Mouse (Mus musculus): ENCODE measurements around the gene Fam89b. TPM values are rescaled to one million over a fixed set of nuclear protein-coding genes. Genes with fewer than 3 reads are reported as not detected.

Fam89b gene
- 10 to 100 TPM; 26.5 to 29.4 TPM for total RNA-seq (2021)
- long read RNA-seq, experiment 1, transcript Fam89b-201 (2 exons, 1,197 nt), result major isoform, 11 of 12 reads
- long read RNA-seq, experiment 1, partial matches to known transcripts, result 0 of 12 reads
- long read RNA-seq, experiment 1, other reads (novel, unspliced or antisense), result 0 of 12 reads
- long read RNA-seq, experiment 2, transcript Fam89b-201 (2 exons, 1,197 nt), result major isoform, 6 of 9 reads
- long read RNA-seq, experiment 2, partial matches to known transcripts, result 0 of 9 reads
- long read RNA-seq, experiment 2, other reads (novel, unspliced or antisense), result 0 of 9 reads

- TF ChIP-seq CTCF (conservative IDR thresholded peaks at IDR 0.05), result no peak
- peak; percentile 82 to 85 for DNase-seq (ENCODE audit: low spot score in 2 of 2)
- peak within 1 kb of the TSS; percentile 94 for H3K4me3 ChIP-seq
- H3K27ac ChIP-seq, result peak within 1 kb of the TSS; percentile 96
Observed at GRCm38 (mm10) chr19:5729444-5729815, at the start of gene Fam89b. TSS of gene Fam89b (minus strand) at chr19:5729653.

GRCm38 (mm10) chr19:5778312-5778711 is 48.9 kb upstream of the Fam89b start:
- Histone ChIP-seq H3K4me3 (no peak overlapping the region), H3K27ac (no peak overlapping the region)
- no peak for DNase-seq (ENCODE audit: low spot score in 2 of 2)
- TF ChIP-seq CTCF (conservative IDR thresholded peaks at IDR 0.05), result no peak

DNA sequence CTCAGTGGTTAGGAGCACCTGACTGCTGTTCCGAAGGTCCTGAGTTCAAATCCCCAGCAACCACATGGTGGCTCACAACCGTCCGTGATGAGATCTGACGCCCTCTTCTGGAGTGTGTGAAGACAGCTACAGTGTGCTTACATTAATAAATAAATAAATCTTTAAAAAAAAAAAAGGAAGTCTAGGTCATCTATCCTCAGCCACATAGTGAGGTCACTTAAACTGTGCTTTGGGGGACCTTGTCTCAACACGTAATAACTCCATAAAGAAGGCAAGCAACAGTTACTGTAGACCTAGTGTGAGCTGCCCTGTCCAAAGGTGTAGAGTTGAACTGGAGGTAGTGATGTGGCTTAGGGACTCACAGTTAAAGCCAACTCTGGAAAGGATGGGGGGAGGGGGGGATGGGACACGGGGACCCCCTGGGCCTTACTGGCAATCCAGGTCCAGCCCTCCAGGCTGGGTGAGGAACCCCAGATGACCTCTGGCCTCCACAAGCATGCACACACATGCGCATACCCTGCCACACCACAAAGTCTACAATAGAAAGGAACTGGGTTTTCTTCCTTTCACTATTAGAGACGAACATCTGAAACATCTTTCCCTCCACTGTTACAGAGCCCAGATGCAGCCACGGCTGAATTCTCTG is 48.1 kb upstream of the Fam89b start:
- TF ChIP-seq CTCF (conservative IDR thresholded peaks at IDR 0.05), result no peak
- H3K4me3 ChIP-seq, result no peak overlapping the region
- no peak overlapping the region for H3K27ac ChIP-seq
- DNase-seq (ENCODE audit: low spot score in 2 of 2), result no peak

DNA sequence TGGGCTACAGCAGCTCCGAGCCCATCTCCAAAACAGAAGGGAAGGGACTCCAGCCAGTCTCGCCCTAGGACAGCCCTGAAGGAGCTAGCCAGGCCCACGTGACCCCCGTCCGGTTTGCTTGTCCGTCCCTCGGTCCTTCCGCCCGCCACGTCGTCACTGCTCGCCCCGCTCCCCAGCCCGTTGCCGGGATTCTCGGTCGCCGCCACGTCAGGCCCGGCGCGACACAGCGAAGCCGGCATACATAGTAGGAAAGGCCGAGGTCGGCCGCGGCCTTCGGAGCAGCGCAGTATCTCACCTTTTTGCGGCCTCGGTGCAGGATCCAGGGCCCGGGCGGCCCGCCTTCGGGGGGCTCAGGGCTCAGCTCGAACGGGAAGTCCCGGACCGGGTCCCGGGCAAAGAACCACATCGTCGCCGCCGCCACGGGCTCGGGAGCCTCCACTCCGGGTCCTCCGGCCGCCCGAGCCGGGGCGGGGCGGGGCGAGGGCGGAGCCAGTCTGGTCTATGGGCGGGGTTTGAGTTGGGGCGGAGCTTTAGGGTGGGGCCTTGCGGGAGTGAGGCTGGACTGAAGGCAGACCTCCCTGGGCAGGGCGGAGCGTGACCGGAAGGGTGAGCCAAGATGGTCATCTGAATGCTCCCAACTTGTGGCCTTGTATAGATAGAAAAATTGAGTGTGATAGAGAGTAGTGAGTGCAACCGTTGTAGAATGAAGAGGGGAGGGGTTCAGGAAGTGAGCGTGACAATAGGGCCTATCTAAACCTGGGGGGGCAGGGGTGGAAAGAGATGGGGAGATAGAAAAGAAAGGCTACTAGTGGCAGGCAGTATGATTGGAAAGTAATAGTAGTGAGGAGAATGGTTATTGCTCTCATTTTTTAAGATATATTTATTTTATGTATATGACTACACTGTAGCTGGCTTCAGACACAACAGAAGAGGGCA is 41.7 kb upstream of the Fam89b start, which contains the start of gene Scyl1:
Gene Scyl1, minus strand, starts transcription at position 495 of the 936 bp plus-strand sequence.
- DNase-seq (ENCODE audit: low spot score in 2 of 2), result peak; percentile 91
- peak within 1 kb of the TSS; percentile 98 for H3K4me3 ChIP-seq

GRCm38 (mm10) chr19:5770311-5770710 is 40.9 kb upstream of the Fam89b start:
- TF ChIP-seq CTCF (conservative IDR thresholded peaks at IDR 0.05), result no peak
- Histone ChIP-seq H3K27ac (peak overlapping the region; percentile 95), H3K4me3 (peak overlapping the region; percentile 98)
- no peak for DNase-seq (ENCODE audit: low spot score in 2 of 2)

More for the DNA sequence above, 41.7 kb upstream of the Fam89b start, which contains the start of gene Scyl1:
- H3K27ac ChIP-seq, result peak within 1 kb of the TSS; percentile 95
- TF ChIP-seq CTCF (conservative IDR thresholded peaks at IDR 0.05), result no peak

DNA sequence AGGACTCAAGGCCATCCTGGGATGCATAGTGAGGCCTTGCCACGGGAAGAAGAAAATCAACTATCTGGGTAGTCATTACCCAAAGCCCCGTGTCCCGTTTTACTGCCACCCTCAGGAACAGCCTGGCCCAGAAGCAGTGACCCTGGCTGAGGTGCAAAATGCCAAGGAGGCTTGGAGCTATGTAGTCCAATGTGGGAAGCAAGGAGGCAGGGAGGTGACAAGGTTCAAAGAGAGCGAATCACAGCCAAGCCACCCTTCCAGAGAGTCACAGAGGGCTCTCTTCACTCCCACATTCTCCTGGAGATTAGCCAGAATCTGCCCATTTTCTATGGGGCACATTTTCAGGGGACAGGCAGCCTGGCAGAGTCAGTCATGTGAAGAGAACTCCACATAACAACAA is 37.8 kb upstream of the Fam89b start:
- Histone ChIP-seq H3K4me3 (no peak overlapping the region), H3K27ac (no peak overlapping the region)
- TF ChIP-seq CTCF (conservative IDR thresholded peaks at IDR 0.05), result no peak
- DNase-seq (ENCODE audit: low spot score in 2 of 2), result no peak

GRCm38 (mm10) chr19:5763163-5763562 is 33.7 kb upstream of the Fam89b start:
- no peak overlapping the region for H3K4me3 ChIP-seq
- DNase-seq (ENCODE audit: low spot score in 2 of 2), result no peak
- H3K27ac ChIP-seq, result no peak overlapping the region
- no peak for TF ChIP-seq CTCF (conservative IDR thresholded peaks at IDR 0.05)

DNA sequence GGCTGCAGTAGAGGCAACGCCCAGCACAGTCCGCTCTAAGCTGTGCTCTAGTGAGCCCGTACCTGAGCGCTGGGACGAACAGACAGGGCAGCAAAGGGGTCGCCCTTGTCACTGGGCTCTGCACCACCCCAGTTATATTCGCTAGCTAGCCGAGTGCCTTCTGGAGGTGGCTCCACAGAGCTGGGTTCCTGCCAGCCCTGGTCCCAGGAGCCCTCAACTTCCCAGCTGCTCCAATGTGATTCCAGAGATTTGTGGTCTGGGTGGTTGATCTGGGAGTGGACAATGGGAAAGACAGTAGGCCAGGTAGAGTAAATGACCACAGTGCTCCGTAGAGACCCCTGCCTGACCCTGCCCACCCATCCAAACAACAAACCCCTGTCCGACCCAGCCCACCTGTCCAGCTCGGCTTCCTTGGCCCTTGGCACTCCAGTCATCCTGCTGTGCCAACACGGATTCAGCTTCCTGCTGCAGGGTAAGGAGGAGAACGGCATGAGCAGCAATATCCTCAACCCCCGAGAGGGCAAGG is 29.5 kb upstream of the Fam89b start:
- Histone ChIP-seq H3K27ac (no peak overlapping the region), H3K4me3 (no peak overlapping the region)
- no peak for TF ChIP-seq CTCF (conservative IDR thresholded peaks at IDR 0.05)
- DNase-seq (ENCODE audit: low spot score in 2 of 2), result no peak

GRCm38 (mm10) chr19:5756991-5757636 is 27.7 kb upstream of the Fam89b start:
- no peak for DNase-seq (ENCODE audit: low spot score in 2 of 2)
- Histone ChIP-seq H3K4me3 (0 out of 2 replicates have a peak overlapping the region, but pooled peaks have one; percentile 23), H3K27ac (no peak overlapping the region; the same call in 1 of the 2 replicates)
- no peak for TF ChIP-seq CTCF (conservative IDR thresholded peaks at IDR 0.05)

DNA sequence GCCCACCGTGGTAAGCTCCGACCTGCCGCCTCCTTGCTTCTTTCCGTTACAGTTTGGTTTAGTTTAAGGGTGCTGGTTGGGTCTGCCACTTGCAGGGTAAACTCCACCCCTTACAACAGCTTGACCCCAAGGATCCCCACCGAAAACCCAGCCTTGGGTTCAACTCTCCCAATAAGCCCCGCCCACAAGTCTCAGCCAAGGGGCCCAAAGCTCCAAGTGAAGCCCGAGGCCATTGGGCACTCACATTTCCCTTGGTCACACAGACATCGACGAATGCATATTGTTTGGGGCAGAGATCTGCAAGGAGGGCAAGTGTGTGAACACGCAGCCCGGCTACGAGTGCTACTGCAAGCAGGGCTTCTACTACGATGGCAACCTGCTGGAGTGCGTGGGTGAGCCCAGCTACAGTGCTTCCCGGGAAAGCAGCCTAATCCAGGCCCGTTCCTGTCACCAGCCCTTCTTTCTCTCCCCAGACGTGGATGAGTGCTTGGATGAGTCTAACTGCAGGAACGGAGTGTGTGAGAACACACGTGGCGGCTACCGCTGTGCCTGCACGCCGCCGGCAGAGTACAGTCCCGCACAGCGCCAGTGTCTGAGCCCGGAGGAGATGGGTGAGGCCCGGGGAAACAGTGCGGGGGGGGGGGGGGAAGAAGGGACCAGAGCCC is 27.0 kb upstream of the Fam89b start:
- no peak for TF ChIP-seq CTCF (conservative IDR thresholded peaks at IDR 0.05)
- H3K27ac ChIP-seq, result no peak overlapping the region; the same call in 1 of the 2 replicates
- DNase-seq (ENCODE audit: low spot score in 2 of 2), result peak; percentile 71 to 86
- H3K4me3 ChIP-seq, result no peak overlapping the region

- no peak for DNase-seq (ENCODE audit: low spot score in 2 of 2)
- H3K4me3 ChIP-seq, result no peak overlapping the region
- H3K27ac ChIP-seq, result no peak overlapping the region
- TF ChIP-seq CTCF (conservative IDR thresholded peaks at IDR 0.05), result no peak
Observed at GRCm38 (mm10) chr19:5751742-5752141, 22.3 kb upstream of the Fam89b start.

- no peak for TF ChIP-seq CTCF (conservative IDR thresholded peaks at IDR 0.05)
- Histone ChIP-seq H3K4me3 (no peak overlapping the region), H3K27ac (no peak overlapping the region)
- no peak for DNase-seq (ENCODE audit: low spot score in 2 of 2)
Observed at GRCm38 (mm10) chr19:5750951-5751350, 21.5 kb upstream of the Fam89b start.
